Mouse (Mus musculus): ENCODE results near the gene Gcg.
A peak's percentile ranks its signal among the peaks of the same experiment; 100 is the strongest.

The Gcg gene

DNA sequence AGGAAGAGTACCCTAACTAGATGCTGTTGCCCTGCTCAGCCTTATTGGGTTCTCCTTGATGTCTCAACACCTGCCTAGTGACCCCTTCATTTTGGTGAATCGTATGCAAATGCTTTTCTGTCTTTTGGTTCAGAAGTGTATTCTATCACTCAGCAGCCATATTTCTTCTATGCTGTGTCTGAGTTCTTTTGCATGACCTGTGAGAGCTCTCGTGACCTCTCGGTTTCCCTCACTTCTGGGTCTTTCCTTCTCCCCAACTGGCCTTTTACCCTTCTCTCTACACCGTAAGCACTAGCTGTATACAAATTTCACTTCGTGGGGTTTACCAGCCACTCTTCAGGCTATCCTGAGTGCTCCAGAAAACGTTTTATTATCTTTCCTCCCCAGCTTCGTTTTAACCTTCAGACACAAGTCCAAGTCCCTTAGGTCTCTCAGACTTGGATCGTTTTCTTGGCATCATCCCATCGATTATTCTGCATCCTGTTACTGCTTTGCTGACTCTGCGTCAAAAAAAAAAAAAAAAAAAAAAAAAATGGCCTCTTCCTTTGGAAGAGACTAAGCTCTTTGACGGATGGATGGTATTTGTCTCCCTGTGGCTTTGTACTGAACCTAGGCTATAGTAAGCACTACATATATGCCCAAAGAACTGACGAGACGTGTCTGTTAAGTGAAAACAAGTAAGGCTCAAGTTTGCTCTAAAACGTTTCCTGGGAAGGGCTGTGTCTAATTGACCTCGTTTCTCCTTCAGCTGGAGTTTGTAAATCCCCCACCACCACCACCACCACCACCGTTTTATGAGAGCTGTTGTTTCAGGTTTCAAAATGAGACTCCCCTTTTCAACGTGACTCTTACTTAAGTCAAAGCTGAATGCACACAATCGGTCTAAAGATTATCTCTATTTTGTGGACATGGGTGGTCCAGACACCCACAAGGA lies 23.9 kb downstream of the Gcg start:
- DNase-seq (ENCODE audit: low spot score), result no peak

DNA sequence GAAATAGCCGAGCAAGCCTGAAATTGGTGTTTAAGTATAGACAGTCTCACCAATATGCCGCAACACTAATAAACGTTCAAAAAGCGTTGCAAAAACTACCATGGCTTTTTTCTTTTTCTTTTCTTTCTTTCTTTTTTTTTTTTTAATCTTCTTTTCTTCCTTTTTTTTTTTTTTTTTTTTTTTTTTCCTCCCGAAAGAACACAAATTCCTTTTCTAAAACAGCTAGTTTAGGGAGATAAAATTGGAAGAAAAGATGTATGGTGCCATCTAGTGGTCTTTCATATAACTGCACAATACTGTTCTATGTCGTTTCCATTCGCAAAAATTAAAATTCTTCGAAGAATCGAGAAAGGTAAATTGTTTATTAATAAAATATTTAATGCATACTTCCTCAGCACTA lies 25.4 kb downstream of the Gcg start:
- no peak for DNase-seq (ENCODE audit: low spot score)

GRCm38 (mm10) chr2:62454991-62455390 lies 28.5 kb downstream of the Gcg start:
- no peak for DNase-seq (ENCODE audit: low spot score)

DNA sequence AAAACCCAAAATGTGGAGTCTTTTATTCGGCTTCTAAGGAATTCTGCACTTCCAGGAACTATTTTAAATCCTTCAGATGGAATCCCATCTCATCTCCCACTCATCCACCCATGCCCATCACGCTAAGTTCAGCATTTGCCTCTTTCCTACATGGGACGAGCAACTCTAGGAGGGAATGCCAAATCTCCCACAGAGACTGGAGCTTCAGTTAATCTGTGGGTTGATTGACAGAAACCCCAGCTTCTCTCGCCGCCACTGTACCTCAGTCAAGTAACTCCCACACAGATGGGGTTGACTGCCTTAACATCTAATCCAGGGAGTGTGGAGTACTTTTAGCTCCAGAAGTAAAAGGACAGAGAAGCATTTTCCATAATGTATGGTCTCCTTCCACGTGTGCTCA lies 29.4 kb downstream of the Gcg start:
- no peak for DNase-seq (ENCODE audit: low spot score)

- DNase-seq (ENCODE audit: low spot score), result no peak
These were observed 33.1 kb downstream of the Gcg start for GRCm38 (mm10) chr2:62450364-62450763.

GRCm38 (mm10) chr2:62449692-62450346 lies 33.6 kb downstream of the Gcg start:
- DNase-seq (ENCODE audit: low spot score), result no peak

- DNase-seq (ENCODE audit: low spot score), result no peak
These were observed 42.5 kb downstream of the Gcg start for GRCm38 (mm10) chr2:62440802-62441544.

DNA sequence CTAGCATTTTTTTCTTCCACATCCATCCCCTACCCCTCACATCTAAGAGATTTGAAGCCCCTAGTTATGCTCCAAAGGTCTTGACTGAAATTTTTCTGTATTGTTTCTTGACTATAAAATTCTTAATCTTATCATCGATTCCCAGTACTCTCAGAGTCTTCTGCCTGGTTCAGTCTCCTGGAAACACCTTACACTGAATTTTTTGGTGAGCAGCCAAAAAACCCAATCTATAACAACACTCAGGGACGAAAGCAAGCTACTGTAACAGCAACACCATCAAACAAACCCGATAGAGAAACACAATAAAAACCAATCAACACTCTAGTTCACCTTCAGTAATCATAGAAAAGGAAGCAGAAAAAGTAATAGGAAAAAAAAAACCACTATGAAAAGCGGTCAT lies 43.4 kb downstream of the Gcg start:
- no peak for DNase-seq (ENCODE audit: low spot score)

DNA sequence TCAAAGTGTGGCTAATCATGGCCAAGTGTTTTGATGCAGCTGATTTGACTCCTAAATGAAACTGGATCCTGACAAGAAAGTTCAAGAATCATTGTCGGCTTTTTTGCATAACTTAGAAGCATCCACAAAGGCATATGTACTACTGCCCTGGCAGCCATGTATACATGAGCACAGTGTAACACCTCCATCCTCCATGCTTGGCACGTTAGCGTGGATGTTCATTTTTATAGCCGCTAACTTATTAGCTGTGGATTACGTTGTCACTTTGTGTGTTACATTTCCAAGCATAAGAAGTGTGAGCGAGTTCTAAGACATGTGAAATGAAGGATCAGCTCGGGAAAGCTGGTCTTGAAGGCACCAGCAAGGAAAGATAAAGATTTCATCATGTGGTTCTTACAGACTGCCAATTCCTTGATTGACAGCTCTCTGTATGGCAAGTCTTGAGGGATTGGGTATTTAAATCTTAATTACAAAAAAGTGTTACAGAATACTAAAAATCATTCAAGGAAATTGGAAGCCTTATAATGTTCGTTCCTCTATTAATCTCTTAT lies 52.1 kb downstream of the Gcg start:
- DNase-seq (ENCODE audit: low spot score), result no peak

- peak; percentile 15 for DNase-seq (ENCODE audit: low spot score)
These were observed 57.5 kb downstream of the Gcg start for GRCm38 (mm10) chr2:62425941-62426340.
